Mouse (Mus musculus) cerebellum, adult 9-11 months (tissue): ENCODE measurements around the gene Ctc1.

Experiments
- DNase-seq: peaks from one replicate; pipeline ENCODE4 v3.0.0; 2022

The Ctc1 gene

DNA sequence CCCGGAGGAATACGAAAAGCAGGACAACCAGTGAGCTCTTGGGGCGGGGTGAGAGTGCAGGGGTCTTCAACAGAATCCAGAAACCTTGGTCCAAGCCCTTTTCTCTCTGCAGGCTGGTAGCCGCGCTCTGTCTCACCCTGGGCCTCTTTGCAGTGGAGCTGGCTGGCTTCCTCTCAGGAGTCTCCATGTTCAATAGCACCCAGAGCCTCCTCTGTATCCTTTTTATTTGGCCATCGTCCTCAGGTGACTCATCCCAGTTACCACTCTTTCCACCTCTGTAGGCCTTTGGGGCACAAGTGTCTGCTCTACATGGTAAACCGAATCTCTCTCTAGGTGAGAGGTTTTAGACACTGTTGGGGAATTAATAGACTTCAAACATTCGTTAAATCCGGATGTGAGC is 55.6 kb downstream of the Ctc1 start:
- no peak for DNase-seq

DNA sequence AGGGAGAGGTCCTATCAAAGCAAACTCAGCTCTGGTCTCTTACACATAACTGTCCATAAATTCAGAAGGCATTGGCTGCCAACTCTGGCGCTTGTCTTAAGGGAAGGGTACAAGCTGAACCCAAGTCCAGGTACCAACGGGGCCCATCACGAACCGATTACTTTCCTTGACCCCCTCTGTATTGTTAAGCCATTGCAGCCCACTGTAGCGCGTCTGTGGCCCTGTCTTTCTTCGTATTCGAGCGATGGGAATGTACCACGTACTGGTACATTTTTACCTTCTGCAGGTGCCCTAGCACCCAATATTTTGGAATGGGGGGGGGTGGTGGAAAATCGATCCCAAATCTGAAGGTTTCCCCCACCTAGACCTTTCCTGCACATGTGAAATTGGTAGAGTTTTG is 56.5 kb downstream of the Ctc1 start:
- peak; percentile 63 for DNase-seq

DNA sequence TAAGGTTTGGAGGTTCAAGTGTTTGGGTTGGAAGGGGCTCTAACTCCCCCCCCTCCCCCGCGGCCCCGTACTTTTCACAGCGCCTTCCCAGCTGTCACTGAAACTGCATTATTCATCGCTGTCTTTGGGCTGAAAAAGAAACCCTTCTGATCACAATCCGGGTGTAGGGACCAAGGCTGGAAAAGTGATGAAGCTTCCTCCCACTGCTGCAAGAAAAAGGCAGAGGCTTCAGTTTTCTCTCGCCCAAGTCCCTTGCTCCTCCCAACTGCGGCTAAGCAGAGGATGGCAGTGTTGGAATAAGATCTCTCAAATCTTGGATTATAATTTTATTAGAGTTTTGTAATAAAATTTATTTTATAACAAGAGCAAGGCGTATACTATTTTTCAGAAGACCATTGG is 57.0 kb downstream of the Ctc1 start:
- DNase-seq = no peak

DNA sequence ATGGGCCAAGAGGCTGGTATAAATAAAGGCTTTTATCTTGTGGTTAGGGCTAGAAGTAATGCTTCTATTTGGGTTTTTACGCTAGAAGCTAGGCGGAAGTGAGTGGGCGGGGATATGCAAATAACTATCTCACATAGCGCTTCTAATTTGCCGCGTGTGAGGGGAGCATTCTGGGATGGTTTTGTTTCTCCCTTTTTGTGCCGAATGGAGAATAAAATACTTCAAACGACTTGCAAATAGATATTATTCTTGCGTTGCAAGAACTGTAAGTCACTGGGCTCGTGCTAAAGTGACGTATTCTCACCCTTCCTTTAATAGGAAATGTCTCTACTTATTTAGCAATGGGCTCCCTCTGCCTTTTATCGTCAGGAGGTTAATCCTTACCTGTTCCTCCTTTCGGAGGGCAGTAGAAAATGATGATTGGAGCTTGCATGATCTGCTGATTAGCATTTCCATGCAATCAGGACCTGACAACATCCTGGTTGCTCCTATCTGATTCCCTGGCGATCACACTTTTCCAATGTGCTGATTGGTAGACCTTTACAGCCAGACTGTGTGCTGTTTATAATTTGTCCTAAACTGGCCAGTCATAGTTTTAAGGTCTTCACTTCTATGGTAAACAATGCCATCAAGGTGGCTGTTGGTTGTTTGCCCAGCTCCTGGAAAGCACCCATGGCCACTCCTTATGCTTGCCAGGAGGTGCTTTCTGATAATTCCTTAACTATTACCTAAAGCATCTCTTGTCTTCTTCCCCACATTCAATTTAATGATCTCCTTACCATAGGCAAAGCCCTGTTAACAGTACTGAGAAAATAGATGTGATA is 57.6 kb downstream of the Ctc1 start:
- DNase-seq = peak; percentile 94

DNA sequence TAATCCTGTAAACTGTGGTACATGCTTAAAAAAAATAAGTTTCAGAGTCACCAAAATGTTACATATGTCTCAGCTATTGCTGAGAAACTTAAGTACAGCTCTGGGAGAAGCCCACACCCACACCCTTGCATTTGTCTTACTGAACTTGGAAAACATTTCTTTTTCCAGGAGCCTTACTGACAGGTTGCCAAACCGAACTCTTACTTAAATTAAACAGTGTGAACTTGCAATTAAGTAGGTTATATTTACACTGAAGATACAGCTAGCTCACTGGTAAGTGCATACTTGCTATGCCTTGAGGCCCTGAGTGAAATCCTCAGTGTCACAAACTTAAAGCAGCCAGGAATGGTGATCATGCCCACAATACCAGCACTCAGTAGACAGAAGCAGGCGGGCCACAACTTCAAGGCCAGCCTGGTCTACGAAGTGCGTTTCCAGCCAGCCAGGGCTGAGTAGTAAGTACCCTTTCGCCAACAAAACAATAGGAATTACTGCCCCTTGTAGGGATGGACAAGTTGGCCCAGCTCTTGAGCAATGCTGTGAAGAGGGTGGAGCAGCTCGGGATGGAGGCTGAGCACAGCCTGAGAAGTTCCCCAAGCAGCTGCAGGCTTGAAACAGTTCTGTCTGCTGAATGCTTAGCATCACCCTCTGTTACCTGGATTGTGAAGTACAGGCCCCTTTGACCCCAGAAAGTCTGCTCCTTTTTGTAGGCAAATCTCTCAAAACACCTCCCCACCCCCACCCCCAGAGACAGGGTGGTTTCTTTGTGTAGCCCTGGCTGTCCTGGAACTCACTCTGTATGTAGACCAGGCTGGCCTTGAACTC is 58.5 kb downstream of the Ctc1 start:
- peak; percentile 47 for DNase-seq

DNA sequence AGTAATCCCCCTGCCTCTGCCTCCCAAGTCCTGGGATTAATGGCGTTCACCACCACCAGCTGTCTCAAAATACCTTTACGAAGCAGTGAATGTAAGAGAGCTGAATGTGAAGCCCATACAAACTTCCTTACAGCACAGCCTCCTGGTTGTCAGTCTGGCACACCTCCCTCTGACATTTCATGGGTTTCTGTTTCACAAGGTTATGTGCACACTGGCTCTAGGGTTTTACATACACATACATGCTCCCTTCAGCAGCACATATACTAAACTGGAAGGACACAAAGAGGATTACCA is 59.0 kb downstream of the Ctc1 start:
- no peak for DNase-seq

DNA sequence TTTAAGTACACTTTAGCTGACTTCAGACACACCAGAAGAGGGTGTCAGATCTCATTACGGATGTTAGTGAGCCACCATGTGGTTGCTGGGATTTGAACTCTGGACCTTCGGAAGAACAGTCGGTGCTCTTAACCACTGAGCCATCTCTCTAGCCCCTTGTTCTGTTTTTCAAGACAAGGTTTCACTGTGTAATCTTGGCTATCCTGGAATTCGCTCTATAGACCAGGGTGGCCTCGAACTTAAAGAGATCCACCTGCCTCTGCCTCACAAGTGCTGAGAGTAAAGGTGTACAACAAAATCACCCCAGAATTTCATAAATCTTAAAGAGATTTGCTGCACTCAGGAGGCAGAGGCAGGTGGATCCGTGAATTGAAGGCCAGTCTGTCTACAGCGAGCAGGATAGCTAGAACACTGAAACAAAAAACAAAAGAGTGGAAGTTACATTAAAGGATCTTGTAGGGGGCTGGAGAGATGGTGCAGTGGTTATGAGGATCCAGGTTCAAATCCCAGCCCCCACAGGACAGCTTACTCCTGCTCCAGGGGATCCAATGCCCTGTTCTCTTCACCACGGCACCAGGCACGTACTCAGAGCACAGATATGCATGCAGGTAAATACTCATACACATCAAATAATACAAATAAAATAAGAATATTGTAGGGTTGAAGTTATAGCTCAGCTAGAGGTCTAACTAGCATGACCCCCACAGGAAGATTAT is 60.2 kb downstream of the Ctc1 start:
- no peak for DNase-seq

DNA sequence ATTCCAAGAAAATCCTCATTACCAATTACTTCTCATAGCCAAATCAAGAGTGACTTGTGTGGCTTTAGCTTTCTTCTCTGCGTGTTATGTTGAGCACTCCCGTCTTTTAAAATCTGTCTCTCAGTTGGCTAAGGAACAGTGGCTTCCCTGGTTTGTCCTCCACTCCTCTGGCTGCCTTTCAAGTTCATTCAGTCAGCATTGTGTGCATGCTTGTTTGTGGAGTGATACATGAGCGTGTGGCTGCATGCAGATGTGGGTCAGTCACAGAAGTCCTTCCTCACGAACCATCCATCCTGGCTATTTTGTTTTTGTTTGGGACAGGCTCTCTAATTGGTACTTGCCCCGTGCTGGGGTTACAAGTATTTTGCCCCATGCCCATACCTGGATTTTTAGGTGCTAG is 60.9 kb downstream of the Ctc1 start:
- peak; percentile 34 for DNase-seq

DNA sequence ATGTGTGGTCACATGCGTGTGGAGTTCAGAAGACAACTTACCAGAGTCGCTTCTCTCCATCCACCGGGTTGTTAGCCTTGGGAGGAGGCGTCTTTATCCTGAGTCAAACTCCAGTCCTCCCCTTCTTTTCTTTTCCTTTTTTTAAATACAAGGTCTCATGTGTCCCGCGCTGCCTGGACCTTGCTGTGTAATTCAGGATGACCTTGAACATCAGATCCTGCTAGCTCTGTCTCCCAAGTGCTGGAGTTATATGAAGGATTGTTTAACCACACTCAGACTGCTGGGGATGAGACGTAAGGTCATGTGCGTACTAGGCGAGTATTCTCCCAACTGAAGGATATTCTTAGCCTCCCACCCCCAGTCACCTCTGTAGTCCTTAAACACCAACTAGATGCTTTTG is 61.6 kb downstream of the Ctc1 start:
- no peak for DNase-seq

DNA sequence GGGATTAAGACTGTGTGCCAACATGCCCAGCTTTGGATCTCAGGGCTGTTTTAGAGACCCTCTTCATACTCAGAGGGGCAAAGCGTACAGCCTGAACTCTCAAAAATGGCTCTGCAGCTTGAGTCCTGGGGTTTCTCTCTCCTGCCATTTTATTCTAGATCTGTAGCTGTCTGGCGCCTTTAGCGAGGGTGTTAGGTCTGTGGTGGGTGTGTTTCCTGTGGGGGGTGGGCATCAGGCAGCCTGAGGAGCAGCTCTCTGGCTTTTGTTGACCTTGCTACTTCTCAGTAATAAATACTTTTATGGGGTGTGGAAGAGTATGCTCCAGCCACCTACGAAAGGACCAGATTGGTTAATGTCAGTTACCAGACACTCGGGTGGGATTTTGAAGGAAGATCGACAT is 62.3 kb downstream of the Ctc1 start:
- no peak for DNase-seq

DNA sequence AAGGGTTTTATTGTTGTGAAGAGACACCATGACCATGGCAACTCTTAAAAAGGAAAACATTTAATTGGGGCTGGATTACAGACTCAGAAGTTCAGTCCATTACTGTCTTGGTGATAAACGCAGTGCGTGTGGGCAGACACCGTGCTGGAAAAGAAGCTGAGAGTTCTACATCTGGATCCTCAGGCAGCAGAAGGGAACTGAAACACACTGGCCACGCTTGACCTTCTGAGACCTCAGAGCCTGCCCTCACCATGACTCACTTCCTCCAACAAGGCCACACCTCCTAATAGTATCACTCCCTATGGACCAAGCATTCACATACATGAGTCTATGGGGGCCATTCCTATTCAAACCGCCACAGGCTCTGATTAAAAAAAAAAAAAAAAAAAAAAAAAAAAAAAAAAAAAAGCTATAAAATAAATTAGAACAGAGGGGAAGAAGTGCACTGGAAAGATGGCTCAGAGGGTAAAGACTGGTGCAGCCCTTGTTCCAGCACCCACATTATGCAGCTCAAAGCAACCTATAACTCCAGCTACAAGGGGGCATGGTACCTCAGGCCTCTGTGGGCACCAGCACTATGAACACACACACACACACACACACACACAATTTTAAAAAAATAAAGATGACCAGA is 63.2 kb downstream of the Ctc1 start:
- DNase-seq = no peak

DNA sequence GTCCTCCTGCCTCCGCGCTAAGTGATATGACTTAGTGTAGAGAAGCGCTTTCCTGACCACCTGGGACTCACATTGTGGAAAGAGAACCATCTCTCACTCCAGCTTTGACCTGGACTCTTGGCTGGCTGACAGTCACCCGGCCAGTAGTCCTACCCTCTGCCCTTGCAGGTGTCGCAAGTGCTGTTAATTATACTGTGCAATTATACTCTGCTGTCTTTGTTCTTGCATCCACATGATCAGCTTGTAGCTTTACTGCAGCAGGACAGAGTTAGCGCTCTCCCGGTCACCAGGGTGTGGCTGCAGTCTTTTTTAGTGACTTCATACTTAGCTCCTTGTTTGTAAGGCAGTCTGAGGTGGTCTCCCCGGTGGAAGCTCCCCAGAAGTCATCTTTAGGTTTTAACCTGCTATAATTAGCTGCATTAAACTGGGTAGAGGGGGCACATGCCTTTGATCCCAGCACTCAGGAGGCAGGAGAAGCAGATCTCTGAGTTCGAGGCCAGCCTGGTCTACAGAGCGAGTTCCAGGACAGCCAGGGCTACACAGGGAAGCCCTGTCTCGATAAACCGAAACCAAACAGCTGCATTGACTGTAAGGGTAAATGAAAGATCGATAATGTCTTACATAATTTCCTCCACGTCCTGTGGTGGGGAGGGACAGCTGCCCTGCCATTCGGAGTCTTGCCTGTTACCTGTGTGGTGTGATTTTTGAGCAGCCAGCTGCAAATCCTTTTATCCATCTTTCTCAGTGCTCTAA is 64.6 kb downstream of the Ctc1 start:
- DNase-seq = peak; percentile 21

DNA sequence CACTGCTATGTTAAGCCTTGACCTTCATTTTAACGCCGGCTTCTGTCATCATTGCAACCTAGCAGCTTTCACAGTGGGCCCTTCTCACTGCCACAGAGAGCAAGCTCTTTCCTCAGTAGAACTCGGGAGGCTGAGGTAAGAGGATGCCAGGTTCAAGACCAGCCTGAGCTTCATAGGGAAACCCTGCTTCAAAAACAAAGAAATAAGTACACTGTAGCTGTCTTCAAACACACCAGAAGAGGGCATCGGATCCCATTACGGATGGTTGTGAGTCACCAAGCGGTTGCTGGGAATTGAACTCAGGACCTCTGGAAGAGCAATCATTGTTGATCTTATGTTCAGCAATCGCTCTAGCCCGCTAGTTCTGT is 65.1 kb downstream of the Ctc1 start:
- DNase-seq = no peak

DNA sequence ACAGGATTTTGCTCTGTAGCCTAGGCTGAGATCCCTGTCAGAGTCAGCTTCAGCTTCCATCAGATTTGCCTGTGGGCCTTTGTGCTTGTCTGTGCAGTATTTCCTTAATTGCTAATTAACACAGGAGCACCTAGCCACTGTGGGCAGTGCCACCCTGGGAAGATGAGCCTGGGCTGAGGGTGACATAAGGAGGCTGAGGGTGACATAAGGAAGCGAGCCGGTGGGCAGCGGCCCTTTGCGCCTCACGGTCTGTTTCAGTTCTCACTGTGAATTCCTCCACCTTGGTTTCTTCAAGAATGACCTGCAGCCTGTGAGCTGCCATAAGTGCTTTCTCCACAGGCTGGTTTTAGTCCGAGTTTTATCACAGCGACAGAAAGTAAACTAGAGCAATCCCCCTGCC is 65.9 kb downstream of the Ctc1 start:
- no peak for DNase-seq

DNA sequence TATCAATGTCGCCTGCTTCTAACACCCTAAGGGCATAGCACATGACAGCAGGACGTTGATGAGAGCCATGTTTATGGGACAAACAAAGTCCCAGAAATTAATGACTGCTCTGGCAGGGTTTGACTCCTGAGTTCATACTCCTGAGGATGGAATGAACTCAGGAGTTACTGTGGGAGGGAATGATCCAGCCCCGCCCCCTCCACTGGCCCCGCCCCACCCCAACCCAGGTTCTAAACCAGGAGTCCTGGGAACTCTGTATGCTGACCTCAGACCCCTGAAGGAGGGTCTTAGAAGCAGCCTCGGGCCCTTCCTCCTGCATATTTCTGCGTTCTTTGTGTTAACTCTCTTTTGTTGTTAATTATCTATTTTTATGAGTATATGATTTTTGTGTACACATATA is 69.9 kb downstream of the Ctc1 start:
- peak; percentile 31 for DNase-seq
